Mouse (Mus musculus) ES-Bruce4 (cell line): ENCODE measurements around the gene Mlkl. TPM values are rescaled to one million over a fixed set of nuclear protein-coding genes. Genes with fewer than 3 reads are reported as not detected.
A peak's percentile ranks its signal among the peaks of the same experiment; 100 is the strongest.

Source experiments
- H3K27ac ChIP-seq: 2 replicates; pipeline ENCODE4 v1.5.1; 2012; ENCODE audit warnings: low read length, inconsistent platforms; ENCODE audit not compliant: insufficient read depth
- H3K27me3 ChIP-seq: 2 replicates; pipeline ENCODE4 v1.6.1; 2012; ENCODE audit warnings: mild to moderate bottlenecking, low read length, inconsistent platforms; ENCODE audit not compliant: control insufficient read depth, poor library complexity, insufficient read depth, severe bottlenecking
- H3K36me3 ChIP-seq: 2 replicates; pipeline ENCODE4 v1.6.1; 2012; ENCODE audit warnings: inconsistent platforms, mild to moderate bottlenecking, low read length, moderate library complexity; ENCODE audit not compliant: control insufficient read depth, poor library complexity, insufficient read depth, severe bottlenecking
- H3K4me1 ChIP-seq: one replicate; pipeline ENCODE4 v1.8.1; 2011; ENCODE audit warnings: low read length; ENCODE audit not compliant: control insufficient read depth, insufficient read depth
- H3K4me3 ChIP-seq: 2 replicates; pipeline ENCODE4 v1.5.1; 2011; ENCODE audit warnings: low read depth, mild to moderate bottlenecking, low read length
- H3K9ac ChIP-seq: 2 replicates; pipeline ENCODE4 v1.6.1; 2012; ENCODE audit warnings: low read depth, mild to moderate bottlenecking, inconsistent platforms; ENCODE audit not compliant: poor library complexity, severe bottlenecking
- H3K9me3 ChIP-seq: replicated peaks from 2 replicates; pipeline ENCODE4 v1.6.1; 2012; ENCODE audit warnings: mild to moderate bottlenecking, low read length, inconsistent platforms; ENCODE audit not compliant: control insufficient read depth, poor library complexity, insufficient read depth, severe bottlenecking
- CTCF ChIP-seq: IDR thresholded peaks from one replicate; pipeline ENCODE4 v1.8.1; 2011; ENCODE audit warnings: low read depth, low read length
- EP300 ChIP-seq: IDR thresholded peaks from 2 replicates; pipeline ENCODE4 v1.6.1; 2011; ENCODE audit warnings: low read depth, low read length; ENCODE audit not compliant: insufficient read depth
- POLR2A ChIP-seq: IDR thresholded peaks from one replicate; pipeline ENCODE4 v1.8.1; 2011; ENCODE audit warnings: low read length; ENCODE audit not compliant: insufficient read depth
- polyA plus RNA-seq: library from polyadenylated mRNA; stranded (reverse); fragments of >200 nt; gene quantifications from 2 replicates; pipeline ENCODE4 v1.2.4, GENCODE M21; 2011; ENCODE audit warnings: low read depth; ENCODE audit not compliant: missing spikeins, insufficient read depth, insufficient read length

The Mlkl gene
- polyA plus RNA-seq, 1 experiment, result 0.61 TPM

DNA sequence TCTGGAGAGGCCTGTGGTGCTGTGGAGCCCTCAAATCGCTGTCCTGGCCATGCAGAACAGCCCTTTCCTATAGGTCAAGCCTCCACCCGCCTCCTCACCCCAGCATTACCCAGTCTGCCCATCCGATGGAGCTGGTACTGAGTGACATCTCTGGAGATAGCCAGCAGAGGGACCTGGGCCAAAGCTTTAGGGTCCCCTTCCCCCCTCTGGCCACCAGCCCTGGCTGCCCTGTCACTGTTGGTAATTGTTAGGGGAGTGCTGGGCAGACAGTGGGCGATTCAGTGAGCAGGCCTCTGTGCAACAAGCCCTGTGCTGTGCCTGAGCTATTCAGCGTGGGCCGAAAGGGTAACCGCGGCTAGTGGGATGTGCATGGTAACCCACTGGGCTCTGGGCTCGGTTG is 15.5 kb upstream of the Mlkl start:
- no peak for TF ChIP-seq CTCF
- TF ChIP-seq EP300, result no peak
- TF ChIP-seq POLR2A, result no peak
- Histone ChIP-seq H3K4me3 (no peak overlapping the region), H3K4me1 (no peaks in the 10 kb centered on the region), H3K27ac (no peak overlapping the region), H3K9me3 (no peaks in the 10 kb centered on the region), H3K27me3 (no peaks in the 10 kb centered on the region), H3K36me3 (no peaks in the 10 kb centered on the region), H3K9ac (no peak overlapping the region)

DNA sequence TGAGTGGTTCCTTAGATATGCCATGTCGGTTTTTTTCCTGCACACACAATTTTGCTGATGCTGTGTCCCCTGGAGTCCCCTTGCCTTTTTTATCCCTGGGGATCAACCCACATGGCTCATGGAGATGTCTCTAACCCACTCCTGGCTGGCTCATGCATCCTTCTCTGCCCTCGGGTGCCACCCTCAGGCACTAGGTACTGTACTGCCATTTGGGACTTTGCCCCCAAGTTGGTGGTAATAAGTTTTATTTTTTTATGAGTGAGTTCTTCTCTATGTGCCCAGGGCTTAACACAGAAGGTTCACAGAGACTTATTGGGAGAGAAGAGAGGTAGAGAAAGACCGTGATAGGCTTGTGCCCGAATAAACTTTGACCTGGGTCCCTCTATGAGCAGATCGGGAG is 14.3 kb upstream of the Mlkl start:
- no peaks in the 10 kb centered on the region for H3K27me3 ChIP-seq
- H3K36me3 ChIP-seq, result no peaks in the 10 kb centered on the region
- H3K4me3 ChIP-seq, result no peak overlapping the region
- no peak overlapping the region for H3K9ac ChIP-seq
- TF ChIP-seq EP300 (no peak), POLR2A (no peak), CTCF (no peak)
- no peak overlapping the region for H3K27ac ChIP-seq
- no peaks in the 10 kb centered on the region for H3K4me1 ChIP-seq
- no peaks in the 10 kb centered on the region for H3K9me3 ChIP-seq

DNA sequence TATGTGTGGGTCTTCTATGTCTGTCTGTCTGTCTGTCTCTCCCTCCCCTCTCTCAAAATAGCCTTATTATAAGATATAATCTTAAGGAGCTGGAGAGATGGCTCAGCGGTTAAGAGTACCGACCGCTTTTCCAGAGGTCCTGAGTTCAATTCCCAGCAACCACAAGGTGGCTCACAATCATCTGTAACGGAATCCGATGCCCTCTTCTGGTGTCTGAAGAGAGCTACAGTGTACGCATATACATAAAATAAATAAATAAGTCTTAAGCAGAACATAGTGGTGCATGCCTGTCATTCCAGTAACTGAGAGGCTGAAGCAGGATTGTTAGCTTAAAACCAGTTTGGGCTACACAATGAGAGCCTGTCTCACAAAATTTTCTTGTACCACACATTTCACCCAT is 12.6 kb upstream of the Mlkl start:
- Histone ChIP-seq H3K36me3 (no peaks in the 10 kb centered on the region), H3K27me3 (no peaks in the 10 kb centered on the region), H3K9ac (no peak overlapping the region), H3K4me1 (no peaks in the 10 kb centered on the region), H3K4me3 (no peak overlapping the region), H3K9me3 (no peaks in the 10 kb centered on the region), H3K27ac (no peak overlapping the region)
- TF ChIP-seq POLR2A, result no peak

DNA sequence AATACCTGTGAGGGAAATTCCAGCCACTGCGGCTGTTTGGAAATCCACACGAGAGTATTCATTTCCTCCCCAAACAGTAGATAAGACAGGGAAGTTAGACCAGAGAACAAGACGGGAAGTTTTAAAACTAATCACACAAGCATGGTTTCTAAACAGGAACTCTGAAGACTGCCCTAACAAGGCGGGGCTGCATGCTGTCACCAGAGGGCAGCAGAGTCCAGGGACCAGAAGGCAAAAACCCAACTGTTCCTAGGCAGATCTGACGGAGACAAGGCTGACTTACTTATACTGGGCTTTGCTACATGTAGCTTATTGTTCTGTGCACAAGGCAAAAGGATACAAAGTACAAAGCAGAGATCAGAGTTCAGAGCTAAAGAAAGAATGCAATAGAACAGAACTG is 5.2 kb upstream of the Mlkl start:
- Histone ChIP-seq H3K36me3 (no peaks in the 10 kb centered on the region), H3K9me3 (no peaks in the 10 kb centered on the region), H3K9ac (no peak overlapping the region), H3K4me3 (no peak overlapping the region), H3K27me3 (no peaks in the 10 kb centered on the region), H3K4me1 (no peaks in the 10 kb centered on the region), H3K27ac (no peak overlapping the region)
- TF ChIP-seq CTCF (peak; percentile 98), EP300 (no peak), POLR2A (no peak)

DNA sequence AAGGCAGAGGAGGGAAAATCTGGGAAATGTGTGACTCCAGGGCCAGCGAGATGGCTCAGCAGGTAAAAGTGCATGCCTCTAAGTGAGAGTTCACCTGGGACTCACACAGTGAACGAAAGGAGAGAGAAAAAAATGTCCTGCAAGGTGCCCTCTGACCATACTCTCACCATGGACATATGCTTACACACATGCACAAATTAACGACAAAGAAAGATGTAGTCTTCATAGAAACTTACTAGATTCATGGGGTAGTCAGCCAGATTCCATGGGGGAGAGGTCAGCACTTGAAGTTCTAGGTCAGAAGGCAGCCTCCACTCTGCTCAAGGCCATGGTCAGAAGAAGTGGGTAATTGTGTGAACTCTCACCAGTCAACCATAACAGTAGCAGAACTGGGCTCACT is 2.2 kb upstream of the Mlkl start:
- Histone ChIP-seq H3K27ac (no peak overlapping the region), H3K27me3 (0 out of 2 replicates have a peak, but pooled peaks cover 3% of the 10 kb centered on the region), H3K36me3 (no peaks in the 10 kb centered on the region), H3K9me3 (no peaks in the 10 kb centered on the region), H3K9ac (no peak overlapping the region), H3K4me3 (no peak overlapping the region), H3K4me1 (no peaks in the 10 kb centered on the region)
- no peak for TF ChIP-seq EP300

DNA sequence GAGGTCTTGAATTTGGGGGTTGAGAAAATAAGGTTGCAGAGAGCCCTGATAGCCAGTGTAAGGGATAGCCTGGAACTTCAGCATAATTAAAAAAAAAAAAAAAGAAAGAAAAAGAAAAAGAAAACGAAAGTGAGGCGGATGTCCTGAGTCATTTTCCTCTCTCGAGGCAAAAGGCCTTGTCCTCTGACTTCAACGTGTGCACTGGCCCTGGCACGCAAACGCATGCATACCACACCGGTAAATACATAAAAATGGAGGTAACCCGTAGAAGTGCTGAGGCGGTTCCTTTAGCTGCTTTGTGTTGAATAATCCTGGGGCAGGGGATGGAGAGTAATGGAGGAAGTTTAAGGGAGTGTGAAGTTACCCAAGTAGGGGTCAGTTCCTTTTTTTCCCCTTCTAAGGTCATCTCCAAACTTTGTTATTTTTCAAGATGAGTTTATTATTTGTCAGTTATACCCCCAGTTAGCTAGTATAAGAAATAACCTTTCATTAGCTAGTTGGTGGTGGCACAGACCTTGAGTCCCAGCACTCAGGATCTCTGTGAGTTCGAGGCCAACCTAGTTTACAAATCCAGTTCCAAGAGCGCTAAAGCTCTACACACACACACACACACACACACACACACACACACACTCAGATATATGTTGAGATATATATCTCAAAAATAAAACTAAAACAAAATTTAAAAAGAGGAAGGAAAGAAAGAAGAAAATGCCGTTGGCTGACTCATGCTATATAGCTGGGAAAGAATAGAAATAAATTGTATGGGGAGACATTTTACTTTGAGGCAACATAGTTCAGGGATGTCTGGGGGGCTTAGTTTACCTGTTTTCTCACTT is 612 bp upstream of the Mlkl start:
- H3K27me3 ChIP-seq, result 0 out of 2 replicates have a peak, but pooled peaks cover 3% of the 10 kb centered on the region
- no peaks in the 10 kb centered on the region for H3K4me1 ChIP-seq
- H3K9me3 ChIP-seq, result no peaks in the 10 kb centered on the region
- H3K36me3 ChIP-seq, result no peaks in the 10 kb centered on the region
- no peak overlapping the region for H3K4me3 ChIP-seq
- H3K27ac ChIP-seq, result no peak overlapping the region
- no peak for TF ChIP-seq EP300
- no peak for TF ChIP-seq CTCF
- no peak for TF ChIP-seq POLR2A
- H3K9ac ChIP-seq, result no peak overlapping the region
